Mouse (Mus musculus) embryo, embryonic 11 days (tissue): Measurements from ENCODE around the gene Cabin1.

Experiments used
- DNase-seq: peaks from one replicate; pipeline ENCODE4 v3.0.0-alpha.2; 2015

Gene Cabin1

DNA sequence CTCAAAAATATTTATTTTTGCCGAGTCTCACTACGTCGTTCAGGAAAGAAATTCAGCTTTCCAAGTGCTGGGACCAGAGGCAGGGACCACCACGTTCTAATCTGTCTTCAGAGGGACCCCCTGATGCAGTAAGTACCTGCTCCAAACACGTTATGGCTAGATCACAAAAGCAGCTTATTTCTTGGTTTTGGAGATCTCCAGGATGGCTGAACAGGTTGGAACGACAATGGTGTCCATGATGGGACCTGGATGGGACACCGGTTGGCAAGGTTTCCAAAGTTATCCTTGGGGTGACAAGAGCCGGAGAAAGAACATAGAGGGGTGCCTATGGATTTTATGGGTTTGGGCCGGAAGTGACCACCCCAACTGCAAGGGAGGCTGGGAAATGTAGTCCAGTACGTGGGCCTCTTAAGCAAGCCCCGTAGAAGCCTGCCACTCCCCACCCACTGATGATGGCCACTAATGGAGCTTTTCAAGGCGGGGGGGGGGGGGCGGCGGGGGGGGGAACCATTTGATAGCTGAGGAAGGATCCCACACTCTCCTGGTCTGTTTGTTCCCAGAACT, 130.5 kb downstream of the Cabin1 start:
- no peak for DNase-seq

DNA sequence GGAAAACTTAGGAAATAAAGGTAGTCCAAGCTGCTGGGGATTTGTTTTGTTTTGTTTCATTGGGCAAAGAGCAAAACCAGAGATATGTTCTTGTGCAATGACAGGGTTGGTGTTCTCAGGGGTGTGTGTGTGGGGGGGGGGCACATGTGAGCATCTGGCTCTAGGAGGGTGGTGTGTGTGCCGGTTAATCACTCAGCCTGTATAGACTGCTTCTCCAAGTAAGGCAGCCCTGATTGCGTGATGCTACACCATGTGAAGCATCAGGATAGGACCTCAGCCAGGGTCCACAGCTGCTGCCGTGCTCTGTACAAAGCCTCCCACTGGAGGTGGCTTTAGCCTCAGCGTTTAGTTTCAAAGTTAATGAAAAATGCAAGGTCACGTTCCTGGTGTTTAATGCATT, 131.1 kb downstream of the Cabin1 start:
- no peak for DNase-seq

DNA sequence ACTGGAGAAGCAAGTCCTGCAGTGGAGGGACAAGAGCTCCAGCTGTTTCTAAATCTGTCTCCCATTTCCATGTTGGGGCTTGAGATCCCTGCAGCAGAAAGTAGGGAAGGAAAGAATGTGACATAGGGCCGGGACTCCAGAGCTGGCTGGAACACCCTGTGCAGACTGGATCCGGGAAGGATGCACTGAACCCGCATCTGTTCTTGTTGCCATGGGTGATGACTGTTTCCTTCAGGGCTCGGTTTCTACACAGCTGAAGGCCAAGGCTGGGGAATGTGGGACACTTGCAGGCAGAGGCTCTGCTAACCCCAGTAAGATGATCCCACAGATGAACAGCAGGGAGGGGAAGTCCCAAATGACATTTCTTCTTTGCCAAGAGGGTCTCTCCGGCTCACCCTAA, 131.5 kb downstream of the Cabin1 start:
- DNase-seq: peak; percentile 23

DNA sequence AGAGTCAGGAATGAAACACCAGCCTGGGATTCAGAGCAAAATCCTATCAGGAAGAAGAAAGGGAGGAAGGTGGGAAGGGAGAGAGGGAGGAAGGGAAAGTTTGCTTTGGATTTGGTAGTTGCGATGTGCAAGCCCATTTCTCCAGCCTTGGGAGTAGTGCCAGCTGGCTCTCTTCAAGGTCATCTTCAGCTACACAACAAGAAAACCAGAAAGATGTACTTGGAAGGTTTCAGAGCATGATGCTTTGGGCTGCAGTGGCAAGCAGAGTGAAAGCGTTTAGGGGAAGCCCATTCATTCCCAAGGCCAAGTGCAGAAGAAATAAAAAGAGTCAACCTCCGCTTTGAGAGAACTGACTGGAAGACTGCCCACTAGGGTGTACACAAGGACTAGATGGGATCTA, 136.7 kb downstream of the Cabin1 start:
- no peak for DNase-seq

GRCm38 (mm10) chr10:75626991-75627390, 137.2 kb downstream of the Cabin1 start:
- DNase-seq: no peak

DNA sequence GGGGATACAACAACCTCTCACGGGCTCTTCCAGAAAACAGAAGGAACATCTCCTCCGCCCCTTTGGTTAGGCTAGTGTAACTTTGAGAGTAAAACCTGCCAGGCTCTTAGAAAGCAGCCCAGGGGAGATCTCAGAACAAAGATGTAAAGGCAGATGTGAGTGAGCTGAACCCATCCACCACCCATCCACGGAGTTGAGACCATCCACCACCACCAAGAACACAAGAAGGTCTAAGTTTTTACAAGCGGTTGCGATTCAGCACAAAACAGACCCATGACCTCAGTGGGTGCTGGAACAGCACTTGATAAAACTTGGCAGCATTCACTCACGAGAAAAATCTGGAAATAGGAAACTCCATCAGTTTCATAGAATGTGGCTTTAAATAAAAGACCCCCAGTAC, 138.2 kb downstream of the Cabin1 start:
- no peak for DNase-seq

DNA sequence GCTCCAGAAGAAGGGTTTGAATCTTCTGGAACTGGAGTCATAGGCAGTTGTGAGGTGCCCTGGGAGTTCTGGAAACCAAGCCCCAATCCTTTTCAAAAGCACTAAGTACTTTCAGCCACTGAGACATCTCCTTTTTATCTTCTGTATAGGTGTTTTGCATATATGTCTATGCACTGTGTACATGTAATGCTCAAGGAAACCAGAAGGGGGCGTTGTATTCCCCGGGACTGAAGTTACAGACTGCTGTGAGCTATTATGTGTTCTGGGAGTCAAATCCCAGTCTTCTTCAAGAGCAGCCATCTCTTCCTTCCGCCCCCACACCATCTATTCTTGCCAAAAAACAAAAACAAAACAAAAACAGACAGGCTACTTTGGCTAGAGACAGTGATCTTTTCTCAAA, 143.3 kb downstream of the Cabin1 start:
- DNase-seq: no peak

- DNase-seq: no peak
These were observed 148.1 kb downstream of the Cabin1 start for GRCm38 (mm10) chr10:75616044-75616443.

DNA sequence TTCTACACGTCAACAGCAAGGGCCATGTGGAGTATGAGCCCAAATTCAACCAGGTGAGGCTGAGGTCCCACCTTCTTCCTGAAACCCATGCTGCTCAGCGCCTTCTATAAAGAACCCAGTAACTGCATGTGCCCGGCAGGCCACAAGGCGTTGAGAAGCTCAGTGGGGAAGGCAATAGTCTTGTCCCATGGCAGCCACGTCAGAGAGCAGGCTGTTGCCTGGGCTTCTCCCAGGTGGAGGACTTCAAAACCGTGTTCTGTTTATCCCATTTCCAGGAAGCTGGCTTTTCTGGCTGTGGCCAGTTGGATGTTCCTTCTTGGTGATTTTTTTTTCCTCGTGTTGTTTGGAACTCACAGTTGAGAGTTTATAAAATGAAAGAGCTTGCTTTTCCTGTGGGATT, 153.7 kb downstream of the Cabin1 start:
- DNase-seq: no peak

DNA sequence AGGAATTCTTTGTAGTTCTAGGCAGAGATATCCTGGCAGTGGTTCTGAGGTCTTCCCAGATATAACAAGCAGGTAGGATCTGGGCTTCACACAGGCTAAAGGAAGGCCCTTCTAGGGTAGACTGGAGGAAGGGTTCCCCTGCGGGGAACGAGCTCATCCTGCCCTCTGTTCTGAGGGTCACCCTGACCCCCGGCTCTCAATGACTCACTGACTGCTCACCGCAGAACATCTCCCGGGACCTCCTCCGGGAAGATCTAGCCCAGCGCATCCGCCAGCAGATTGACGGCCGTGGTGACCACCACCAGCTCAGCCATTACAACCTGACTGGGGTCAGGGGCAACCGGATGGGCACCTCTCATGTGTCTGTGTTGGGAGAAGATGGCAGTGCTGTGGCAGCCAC, 155.2 kb downstream of the Cabin1 start:
- DNase-seq: no peak

DNA sequence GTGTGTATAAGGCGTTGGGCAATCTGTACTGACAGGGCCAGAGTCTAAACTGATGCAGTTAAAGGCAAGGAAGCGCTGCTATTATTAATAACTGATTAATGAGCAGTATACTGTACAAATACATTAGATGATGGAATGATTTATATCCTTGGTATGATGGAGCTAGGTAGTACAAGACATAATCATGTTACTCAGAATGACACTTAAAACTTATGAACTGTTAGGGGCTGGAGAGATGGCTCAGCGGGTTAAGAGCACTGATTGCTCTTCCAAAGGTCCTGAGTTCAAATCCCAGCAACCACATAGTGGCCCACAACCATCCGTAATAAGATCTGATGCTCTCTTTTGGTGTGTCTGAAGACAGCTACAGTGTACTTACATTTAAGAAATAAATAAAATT, 156.9 kb downstream of the Cabin1 start:
- DNase-seq: no peak

DNA sequence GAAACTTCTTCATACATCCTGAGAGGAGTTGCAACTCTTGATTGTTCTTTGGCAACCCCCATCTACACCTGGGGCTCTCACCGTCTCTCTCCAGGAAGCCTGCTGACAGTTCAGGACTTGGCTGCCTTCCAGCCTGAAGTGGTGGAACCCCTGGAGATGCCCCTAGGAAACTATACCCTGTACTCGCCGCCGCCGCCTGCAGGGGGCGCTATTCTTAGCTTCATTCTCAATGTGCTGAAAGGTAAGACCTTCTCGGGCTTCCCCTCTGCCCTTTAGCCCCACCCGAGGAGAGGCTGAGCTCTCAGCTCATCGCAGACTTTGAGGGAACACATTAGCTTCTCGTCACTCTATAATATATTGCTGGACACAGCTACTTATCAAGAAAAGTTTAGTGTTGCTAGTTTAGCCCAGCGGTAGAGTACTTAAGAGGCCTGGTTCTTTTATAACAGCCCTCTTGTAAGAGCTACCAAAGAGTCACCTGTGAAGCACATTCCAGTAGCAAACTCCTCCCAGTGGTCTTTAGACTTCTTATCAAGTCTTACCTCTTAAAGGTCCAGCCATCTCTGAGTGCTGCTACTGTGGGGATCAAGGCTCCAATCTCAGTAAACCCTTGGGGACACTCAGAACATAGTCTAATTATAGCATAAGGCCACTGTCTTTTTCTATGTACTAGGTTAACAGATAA, 158.8 kb downstream of the Cabin1 start:
- no peak for DNase-seq

DNA sequence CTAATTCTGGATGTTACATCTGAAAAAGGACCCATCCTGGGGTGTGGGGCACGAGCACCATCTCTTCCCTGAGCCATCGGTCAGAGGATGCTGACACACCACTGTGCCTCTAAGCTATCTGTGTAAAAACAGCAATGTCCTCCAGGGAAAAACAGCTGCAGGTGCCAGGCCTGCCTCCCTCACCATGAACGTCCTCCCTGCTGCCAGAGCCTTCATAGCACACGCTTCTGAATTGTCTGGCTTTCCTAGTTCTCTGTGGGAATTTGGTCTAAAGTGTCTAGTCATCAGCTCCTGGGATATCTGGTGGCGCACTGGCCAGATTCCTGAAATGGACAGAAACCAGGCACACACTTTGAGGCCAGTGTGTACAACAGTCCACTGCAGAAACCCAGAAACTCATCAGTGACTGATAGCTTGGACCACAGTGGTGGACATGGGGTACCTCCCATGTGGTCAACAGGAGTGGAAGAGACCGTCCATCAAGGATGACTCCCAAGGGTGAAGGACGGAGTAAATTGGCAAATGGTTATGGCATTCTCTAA, 163.9 kb downstream of the Cabin1 start:
- DNase-seq: no peak
